Mouse (Mus musculus) intestine, embryonic 16.5 days (tissue): ENCODE data around the gene Mrtfa. TPM values are rescaled to one million over a fixed set of nuclear protein-coding genes. Genes with fewer than 3 reads are reported as not detected.

Experiments used
- ATAC-seq: fragments of 200-750 bp; cut with Nextera tagmentation; 2 replicates; pipeline ENCODE4 v1.8.0; 2017; ENCODE audit warnings: moderate TSS enrichment, moderate library complexity
- H3K27ac ChIP-seq: fragments of 300-500 bp; sonication (generic); 2 replicates; pipeline ENCODE4 v1.5.1; 2014; ENCODE audit warnings: mild to moderate bottlenecking, low read length
- H3K27me3 ChIP-seq: fragments of 300-500 bp; sonication (generic); replicated peaks from 2 replicates; pipeline ENCODE4 v1.6.1; 2014; ENCODE audit warnings: low read length, control low read depth, mixed read lengths; ENCODE audit not compliant: control insufficient read depth, insufficient read depth
- H3K36me3 ChIP-seq: fragments of 300-500 bp; sonication (generic); 2 replicates; pipeline ENCODE4 v1.6.1; 2014; ENCODE audit warnings: low read length, control low read depth; ENCODE audit not compliant: control insufficient read depth, insufficient read depth
- H3K4me1 ChIP-seq: fragments of 300-500 bp; sonication (generic); 2 replicates; pipeline ENCODE4 v1.6.1; 2014; ENCODE audit warnings: low read length, control low read depth, mixed read lengths; ENCODE audit not compliant: control insufficient read depth, insufficient read depth
- H3K4me2 ChIP-seq: fragments of 300-500 bp; sonication (generic); 2 replicates; pipeline ENCODE4 v1.6.1; 2014; ENCODE audit warnings: low read depth, low read length, control low read depth
- H3K4me3 ChIP-seq: fragments of 300-500 bp; sonication (generic); 2 replicates; pipeline ENCODE4 v1.5.1; 2014; ENCODE audit warnings: mild to moderate bottlenecking, low read length
- H3K9ac ChIP-seq: fragments of 300-500 bp; sonication (generic); 2 replicates; pipeline ENCODE4 v1.6.1; 2014; ENCODE audit warnings: low read depth, low read length
- H3K9me3 ChIP-seq: fragments of 300-500 bp; sonication (generic); 2 replicates; pipeline ENCODE4 v1.6.1; 2016; ENCODE audit warnings: low read length, control low read depth; ENCODE audit not compliant: control insufficient read depth
- WGBS: fragments of 180-500 bp; shearing (Covaris S2); extraction: QIAGEN DNeasy Blood & Tissue Kit; methylation state at CpG from one replicate; pipeline ENCODE4 v1.1.7; 2014; 5-methylcytosine and 5-hydroxymethylcytosine counted together
- polyA plus RNA-seq: library from polyadenylated mRNA; unstranded; fragments of >200 nt; fragmentation: Nextera tagmentation; extraction: Ambion mirVana; gene quantifications from 2 replicates; pipeline ENCODE4 v1.2.1, GENCODE M21; 2015

The Mrtfa gene
- polyA plus RNA-seq, 1 experiment from 2014 or later, result 13.7 TPM

- WGBS, result 75% methylated on average over 3 of the region's 3 CpGs
- Histone ChIP-seq H3K27me3 (no peaks in the 10 kb centered on the region), H3K4me2 (no peak overlapping the region), H3K36me3 (no peaks in the 10 kb centered on the region), H3K4me3 (no peak overlapping the region), H3K9ac (no peak overlapping the region), H3K4me1 (peaks cover 15% of the 10 kb centered on the region), H3K9me3 (no peaks in the 10 kb centered on the region), H3K27ac (no peak overlapping the region)
- no peak for ATAC-seq
These were observed 87.1 kb downstream of the Mrtfa start for GRCm38 (mm10) chr15:81103500-81103899.

GRCm38 (mm10) chr15:81102274-81102879 lies 88.2 kb downstream of the Mrtfa start:
- no peak overlapping the region for H3K4me3 ChIP-seq
- H3K9me3 ChIP-seq, result no peaks in the 10 kb centered on the region
- H3K9ac ChIP-seq, result no peak overlapping the region
- H3K36me3 ChIP-seq, result no peaks in the 10 kb centered on the region
- no peak for ATAC-seq
- H3K27ac ChIP-seq, result no peak overlapping the region
- H3K4me1 ChIP-seq, result peaks cover 18% of the 10 kb centered on the region
- no peaks in the 10 kb centered on the region for H3K27me3 ChIP-seq
- H3K4me2 ChIP-seq, result no peak overlapping the region
- 64% methylated on average over 13 of the region's 13 CpGs for WGBS

GRCm38 (mm10) chr15:81101316-81101715 lies 89.2 kb downstream of the Mrtfa start:
- WGBS, result 73% methylated on average over 5 of the region's 5 CpGs
- no peak for ATAC-seq
- Histone ChIP-seq H3K27me3 (no peaks in the 10 kb centered on the region), H3K4me3 (no peak overlapping the region), H3K4me2 (no peak overlapping the region), H3K4me1 (peaks cover 26% of the 10 kb centered on the region), H3K9ac (no peak overlapping the region), H3K9me3 (no peaks in the 10 kb centered on the region), H3K27ac (no peak overlapping the region), H3K36me3 (no peaks in the 10 kb centered on the region)

GRCm38 (mm10) chr15:81099269-81099668 lies 91.3 kb downstream of the Mrtfa start:
- H3K9ac ChIP-seq, result no peak overlapping the region
- H3K27ac ChIP-seq, result no peak overlapping the region
- H3K9me3 ChIP-seq, result no peaks in the 10 kb centered on the region
- no peak overlapping the region for H3K4me2 ChIP-seq
- peaks cover 19% of the 10 kb centered on the region for H3K4me1 ChIP-seq
- no peak for ATAC-seq
- H3K36me3 ChIP-seq, result no peaks in the 10 kb centered on the region
- 85% methylated on average over 11 of the region's 11 CpGs for WGBS
- no peaks in the 10 kb centered on the region for H3K27me3 ChIP-seq
- no peak overlapping the region for H3K4me3 ChIP-seq

GRCm38 (mm10) chr15:81098689-81099088 lies 91.9 kb downstream of the Mrtfa start:
- Histone ChIP-seq H3K9ac (no peak overlapping the region), H3K27me3 (no peaks in the 10 kb centered on the region), H3K27ac (no peak overlapping the region), H3K4me3 (no peak overlapping the region), H3K4me2 (no peak overlapping the region), H3K36me3 (no peaks in the 10 kb centered on the region), H3K4me1 (peaks cover 18% of the 10 kb centered on the region), H3K9me3 (no peaks in the 10 kb centered on the region)
- ATAC-seq, result no peak
- 91% methylated on average over 3 of the region's 3 CpGs for WGBS

- Histone ChIP-seq H3K4me2 (no peak overlapping the region), H3K4me3 (no peak overlapping the region), H3K36me3 (no peaks in the 10 kb centered on the region), H3K4me1 (peaks cover 14% of the 10 kb centered on the region), H3K27me3 (no peaks in the 10 kb centered on the region), H3K27ac (no peak overlapping the region), H3K9ac (no peak overlapping the region), H3K9me3 (no peaks in the 10 kb centered on the region)
- WGBS, result 64% methylated on average over 6 of the region's 6 CpGs
- no peak for ATAC-seq
These were observed 92.7 kb downstream of the Mrtfa start for GRCm38 (mm10) chr15:81097896-81098295.

GRCm38 (mm10) chr15:81097456-81097855 lies 93.1 kb downstream of the Mrtfa start:
- Histone ChIP-seq H3K9me3 (no peaks in the 10 kb centered on the region), H3K4me2 (no peak overlapping the region), H3K4me3 (no peak overlapping the region), H3K36me3 (no peaks in the 10 kb centered on the region), H3K9ac (0 out of 2 replicates have a peak overlapping the region, but pooled peaks have one; percentile 31), H3K27me3 (no peaks in the 10 kb centered on the region), H3K27ac (no peak overlapping the region; the same call in 1 of the 2 replicates), H3K4me1 (peaks cover 13% of the 10 kb centered on the region)
- ATAC-seq, result no peak
- 26% methylated on average over 4 of the region's 4 CpGs for WGBS

- H3K4me1 ChIP-seq, result peaks cover 13% of the 10 kb centered on the region
- H3K27ac ChIP-seq, result no peak overlapping the region; the same call in 1 of the 2 replicates
- no peak overlapping the region for H3K9ac ChIP-seq
- no peaks in the 10 kb centered on the region for H3K9me3 ChIP-seq
- no peak overlapping the region for H3K4me2 ChIP-seq
- H3K27me3 ChIP-seq, result no peaks in the 10 kb centered on the region
- 39% methylated on average over 7 of the region's 7 CpGs for WGBS
- ATAC-seq, result no peak
- no peaks in the 10 kb centered on the region for H3K36me3 ChIP-seq
- no peak overlapping the region for H3K4me3 ChIP-seq
These were observed 94.1 kb downstream of the Mrtfa start for GRCm38 (mm10) chr15:81096329-81097055.

GRCm38 (mm10) chr15:81093032-81093431 lies 97.5 kb downstream of the Mrtfa start:
- WGBS, result 83% methylated on average over 4 of the region's 4 CpGs
- no peak overlapping the region for H3K4me3 ChIP-seq
- no peaks in the 10 kb centered on the region for H3K9me3 ChIP-seq
- H3K36me3 ChIP-seq, result no peaks in the 10 kb centered on the region
- H3K27me3 ChIP-seq, result no peaks in the 10 kb centered on the region
- no peak overlapping the region for H3K4me2 ChIP-seq
- no peak overlapping the region for H3K27ac ChIP-seq
- no peak for ATAC-seq
- H3K4me1 ChIP-seq, result peaks cover 21% of the 10 kb centered on the region
- no peak overlapping the region for H3K9ac ChIP-seq
